Mouse (Mus musculus): ENCODE results near the gene Ppp4r4. TPM values are rescaled to one million over a fixed set of nuclear protein-coding genes. Genes with fewer than 3 reads are reported as not detected.
"Not testable (repeated sequence)": the region's sequence is repeated elsewhere in the genome, so short reads cannot be mapped to it uniquely, and the experiment has no call there.

The Ppp4r4 gene
- polyA plus RNA-seq, 1 experiment: not detected

GRCm38 (mm10) chr12:103660076-103660475, 128.0 kb downstream of the Ppp4r4 start:
- Histone ChIP-seq H3K9me3 (ENCODE audit: control insufficient read depth, low read length) (peaks cover 16% of the 10 kb centered on the region), H3K4me1 (ENCODE audit: control insufficient read depth) (no peaks in the 10 kb centered on the region), H3K27me3 (ENCODE audit: control insufficient read depth) (no peaks in the 10 kb centered on the region), H3K4me3 (replicated peaks) (no peak overlapping the region), H3K36me3 (ENCODE audit: control insufficient read depth) (no peaks in the 10 kb centered on the region; the same call in 1 of the 2 replicates)
- no peak for TF ChIP-seq TAL1 (IDR thresholded peaks at IDR 0.05; ENCODE audit: low read length)
- TF ChIP-seq GATA1 (IDR thresholded peaks at IDR 0.05; ENCODE audit: low read length): no peak

GRCm38 (mm10) chr12:103662053-103662452, 130.0 kb downstream of the Ppp4r4 start:
- H3K4me1 ChIP-seq (ENCODE audit: control insufficient read depth); H3K36me3 ChIP-seq (ENCODE audit: control insufficient read depth); H3K4me3 ChIP-seq (replicated peaks); H3K27me3 ChIP-seq (ENCODE audit: control insufficient read depth): not testable (repeated sequence)
- H3K9me3 ChIP-seq (ENCODE audit: control insufficient read depth, low read length): peaks cover 16% of the 10 kb centered on the region

Other genes starting within 250 kb of the Ppp4r4 start
- gene Fam181a, start 221.3 kb upstream of the Ppp4r4 start, polyA plus RNA-seq (2012): not detected in 2 replicates
- 0.14 and 0.16 TPM in 2 replicates for gene Asb2, start 176.3 kb upstream of the Ppp4r4 start, polyA plus RNA-seq (2012)
- gene Otub2, start 143.6 kb upstream of the Ppp4r4 start, polyA plus RNA-seq (2012): 1.5 and 1.9 TPM in 2 replicates
- gene 9330161L09Rik, start 124.5 kb upstream of the Ppp4r4 start, polyA plus RNA-seq (2012): not detected in 2 replicates
- gene Ddx24, start 106.5 kb upstream of the Ppp4r4 start, polyA plus RNA-seq (2012): 1.9 and 3.5 TPM in 2 replicates
- 0.08 TPM in 1 of 2 replicates, not detected in the other for gene Ifi27, start 98.1 kb upstream of the Ppp4r4 start, polyA plus RNA-seq (2012)
- gene Ifi27l2a, start 88.6 kb upstream of the Ppp4r4 start, polyA plus RNA-seq (2012): 0.15 TPM in 1 of 2 replicates, not detected in the other
- gene Ifi27l2b, start 75.1 kb upstream of the Ppp4r4 start, polyA plus RNA-seq (2012): not detected in 2 replicates
- gene Serpina10, start 99.2 kb downstream of the Ppp4r4 start, polyA plus RNA-seq (2012): not detected in 2 replicates
- 0.37 and 0.38 TPM in 2 replicates for gene Serpina6, start 124.9 kb downstream of the Ppp4r4 start, polyA plus RNA-seq (2012)
- not detected in 2 replicates for gene Serpina16, start 143.9 kb downstream of the Ppp4r4 start, polyA plus RNA-seq (2012)
- not detected in 2 replicates for gene Serpina1f, start 163.2 kb downstream of the Ppp4r4 start, polyA plus RNA-seq (2012)
- gene Serpina1d, start 241.3 kb downstream of the Ppp4r4 start, polyA plus RNA-seq (2012): not detected in 2 replicates

All from erythroblast, embryonic 14.5 days (primary cell).